Mouse (Mus musculus): ENCODE results near the gene Mog. TPM values are rescaled to one million over a fixed set of nuclear protein-coding genes. Genes with fewer than 3 reads are reported as not detected.

The Mog gene
- total and polyA plus RNA-seq, 3 experiments: not detected

- Histone ChIP-seq H3K4me3 (replicated peaks in 1 of 3; ENCODE audit: low read depth in 2 of 3, low read length in 2 of 3, poor library complexity in 1 of 3) (no peak overlapping the region), H3K36me3 (replicated peaks in 1 of 2; ENCODE audit: control insufficient read depth in 1 of 2, insufficient read depth in 1 of 2, low read length in 1 of 2) (peaks cover 20 to 85% of the 10 kb centered on the region in 2 experiments), H3K79me2 (replicated peaks; ENCODE audit: control insufficient read depth, extremely low read depth, insufficient read depth, poor library complexity, severe bottlenecking) (no peaks in the 10 kb centered on the region), H3K4me1 (ENCODE audit: control insufficient read depth in 1 of 2, insufficient read depth in 2 of 2) (no peaks in the 10 kb centered on the region), H3K27ac (ENCODE audit: insufficient read depth, low read depth) (no peak overlapping the region), H3K9me3 (replicated peaks; ENCODE audit: low read length) (no peaks in the 10 kb centered on the region), H3K27me3 (replicated peaks) (no peaks in the 10 kb centered on the region), H3K9ac (ENCODE audit: insufficient read depth, low read depth) (no peak overlapping the region), H3K4me2 (ENCODE audit: insufficient read depth, low read depth, poor library complexity, severe bottlenecking) (no peak overlapping the region)
- in situ Hi-C loops (cut with MboI; ENCODE audit: low pct_ligation_motif_present, low pct_unique_long_range_greater_than_20kb, low sequenced_read_pairs) (no loop called here), dilution Hi-C loops (cut with MboI; ENCODE audit: extremely low pct_ligation_motif_present, extremely low pct_unique_long_range_greater_than_20kb, low sequenced_read_pairs) (no loop called here)
- no peak for DNase-seq (ENCODE audit: extremely low read depth)
- TF ChIP-seq POLR2AphosphoS2 (IDR thresholded peaks at IDR 0.05; ENCODE audit: low read depth, low read length) (no peak), TCF12 (IDR thresholded peaks at IDR 0.05; ENCODE audit: low read depth, low read length) (no peak), MAX (IDR thresholded peaks at IDR 0.05; ENCODE audit: low read length) (no peak), RCOR1 (conservative IDR thresholded peaks at IDR 0.05; ENCODE audit: low read depth, low read length) (no peak), UBTF (IDR thresholded peaks at IDR 0.05; ENCODE audit: low read depth, low read length) (no peak), MXI1 (IDR thresholded peaks at IDR 0.05; ENCODE audit: low read depth, low read length) (no peak), E2F4 (IDR thresholded peaks at IDR 0.05; ENCODE audit: insufficient replicate concordance, low read depth, low read length) (no peak), GABPA (IDR thresholded peaks at IDR 0.05; ENCODE audit: insufficient replicate concordance, low read depth, low read length) (no peak)
Measured at GRCm38 (mm10) chr17:37070121-37070520, 46.9 kb upstream of the Mog start.

GRCm38 (mm10) chr17:37067861-37068260, 44.7 kb upstream of the Mog start:
- in situ Hi-C loops (cut with MboI; ENCODE audit: low pct_ligation_motif_present, low pct_unique_long_range_greater_than_20kb, low sequenced_read_pairs): loop anchor here (10.0 kb wide), 1 partner anchor 173 kb away; the partner anchor contains the start of genes Trim31 and Trim40
- Histone ChIP-seq H3K27ac (ENCODE audit: insufficient read depth, low read depth) (no peak overlapping the region), H3K79me2 (replicated peaks; ENCODE audit: control insufficient read depth, extremely low read depth, insufficient read depth, poor library complexity, severe bottlenecking) (no peaks in the 10 kb centered on the region), H3K9ac (ENCODE audit: insufficient read depth, low read depth) (no peak overlapping the region), H3K27me3 (replicated peaks) (no peaks in the 10 kb centered on the region), H3K4me2 (ENCODE audit: insufficient read depth, low read depth, poor library complexity, severe bottlenecking) (no peak overlapping the region), H3K36me3 (replicated peaks in 1 of 2; ENCODE audit: control insufficient read depth in 1 of 2, insufficient read depth in 1 of 2, low read length in 1 of 2) (peaks cover 11 to 86% of the 10 kb centered on the region in 2 experiments), H3K4me3 (replicated peaks in 1 of 3; ENCODE audit: low read depth in 2 of 3, low read length in 2 of 3, poor library complexity in 1 of 3) (no peak overlapping the region), H3K4me1 (ENCODE audit: control insufficient read depth in 1 of 2, insufficient read depth in 2 of 2) (no peaks in the 10 kb centered on the region), H3K9me3 (replicated peaks; ENCODE audit: low read length) (no peaks in the 10 kb centered on the region)
- dilution Hi-C loops (cut with MboI; ENCODE audit: extremely low pct_ligation_motif_present, extremely low pct_unique_long_range_greater_than_20kb, low sequenced_read_pairs): no loop called here
- DNase-seq (ENCODE audit: extremely low read depth): no peak
- TF ChIP-seq NELFE (IDR thresholded peaks at IDR 0.05; ENCODE audit: low read depth, low read length) (no peak), GABPA (IDR thresholded peaks at IDR 0.05; ENCODE audit: insufficient replicate concordance, low read depth, low read length) (no peak), MXI1 (IDR thresholded peaks at IDR 0.05; ENCODE audit: low read depth, low read length) (no peak), EP300 (IDR thresholded peaks at IDR 0.05; ENCODE audit: low read length) (no peak), ETS1 (conservative IDR thresholded peaks at IDR 0.05; ENCODE audit: low read depth, low read length) (no peak), JUN (IDR thresholded peaks at IDR 0.05; ENCODE audit: insufficient read depth, low read depth, low read length) (no peak), CHD1 (IDR thresholded peaks at IDR 0.05; ENCODE audit: low read depth, low read length) (no peak), NRF1 (IDR thresholded peaks at IDR 0.05; ENCODE audit: low read depth, low read length) (no peak), CTCF (conservative IDR thresholded peaks at IDR 0.05 in 1 of 2, IDR thresholded peaks at IDR 0.05 in 1 of 2; ENCODE audit: low read depth in 2 of 2, low read length in 2 of 2) (no peak), TBP (conservative IDR thresholded peaks at IDR 0.05; ENCODE audit: low read depth, low read length) (no peak), ZKSCAN1 (IDR thresholded peaks at IDR 0.05; ENCODE audit: borderline replicate concordance, low read depth, low read length) (no peak), USF1 (IDR thresholded peaks at IDR 0.05; ENCODE audit: low read depth, low read length) (no peak)
